Mouse (Mus musculus) lung, adult 2 months (tissue): Measurements from ENCODE around the gene Wwox. TPM values are rescaled to one million over a fixed set of nuclear protein-coding genes. Genes with fewer than 3 reads are reported as not detected.

Experiments
- DNase-seq: peaks from one replicate; pipeline ENCODE4 v3.0.0; 2022
- H3K4me1 ChIP-seq: fragments of 200-500 bp; 2 replicates; pipeline ENCODE4 v1.6.1; 2011; ENCODE audit warnings: low read length; ENCODE audit not compliant: control insufficient read depth, insufficient read depth
- H3K4me3 ChIP-seq: fragments of 200-500 bp; replicated peaks from 2 replicates; pipeline ENCODE3; 2011; ENCODE audit warnings: low read depth, mild to moderate bottlenecking, control low read depth, low read length; ENCODE audit errors: extremely low read depth
- CTCF ChIP-seq: fragments of 200-500 bp; IDR thresholded peaks from 2 replicates; pipeline ENCODE4 v1.5.1; 2011; ENCODE audit warnings: mild to moderate bottlenecking, low read length, control low read depth; ENCODE audit not compliant: insufficient read depth
- POLR2A ChIP-seq: fragments of 200-500 bp; IDR thresholded peaks from 2 replicates; pipeline ENCODE4 v1.6.1; 2011; ENCODE audit warnings: low read depth, mild to moderate bottlenecking, control low read depth, low read length, borderline replicate concordance; ENCODE audit errors: extremely low read depth
- WGBS: fragments of 180-500 bp; shearing (Covaris S2); methylation state at CpG from one replicate; pipeline ENCODE4 v1.1.7; 2018; 5-methylcytosine and 5-hydroxymethylcytosine counted together
- polyA plus RNA-seq: library from polyadenylated mRNA; depleted of rRNA; stranded (reverse); fragments of >200 nt; gene quantifications from 2 replicates; pipeline ENCODE4 v1.2.3, GENCODE M21; 2012

Wwox gene
- polyA plus RNA-seq, 1 experiment: 8.5 TPM

- no peaks in the 10 kb centered on the region for H3K4me1 ChIP-seq
- no peak overlapping the region for H3K4me3 ChIP-seq
- TF ChIP-seq POLR2A: no peak
- no peak for TF ChIP-seq CTCF
- DNase-seq: no peak
- WGBS: 58% methylated on average over 2 of the region's 2 CpGs
Observed at GRCm38 (mm10) chr8:115312371-115312770, 872.9 kb downstream of the Wwox start.

- H3K4me1 ChIP-seq: no peaks in the 10 kb centered on the region
- TF ChIP-seq POLR2A: no peak
- no peak for TF ChIP-seq CTCF
- H3K4me3 ChIP-seq: no peak overlapping the region
- 56% methylated on average over 5 of the region's 5 CpGs for WGBS
- DNase-seq: no peak
Observed at GRCm38 (mm10) chr8:115322501-115322900, 883.0 kb downstream of the Wwox start.

GRCm38 (mm10) chr8:115330671-115331070 lies 891.2 kb downstream of the Wwox start:
- H3K4me3 ChIP-seq: no peak overlapping the region
- TF ChIP-seq POLR2A: no peak
- TF ChIP-seq CTCF: no peak
- no peak for DNase-seq
- 83% methylated on average over 11 of the region's 11 CpGs for WGBS
- no peaks in the 10 kb centered on the region for H3K4me1 ChIP-seq

GRCm38 (mm10) chr8:115333972-115334371 lies 894.5 kb downstream of the Wwox start:
- no peaks in the 10 kb centered on the region for H3K4me1 ChIP-seq

GRCm38 (mm10) chr8:115336361-115336760 lies 896.9 kb downstream of the Wwox start:
- no peaks in the 10 kb centered on the region for H3K4me1 ChIP-seq
- WGBS: 82% methylated on average over 1 of the region's 1 CpGs
- TF ChIP-seq POLR2A (no peak), CTCF (no peak)
- DNase-seq: no peak
- no peak overlapping the region for H3K4me3 ChIP-seq

More at GRCm38 (mm10) chr8:115333972-115334371, 894.5 kb downstream of the Wwox start:
- no peak overlapping the region for H3K4me3 ChIP-seq
- WGBS: 80% methylated on average over 3 of the region's 3 CpGs
- DNase-seq: no peak
- TF ChIP-seq POLR2A (no peak), CTCF (no peak)

- no peak for DNase-seq
- H3K4me1 ChIP-seq: no peaks in the 10 kb centered on the region
- no peak overlapping the region for H3K4me3 ChIP-seq
- WGBS: 78% methylated on average over 6 of the region's 6 CpGs
- TF ChIP-seq POLR2A: no peak
- TF ChIP-seq CTCF: no peak
Observed at GRCm38 (mm10) chr8:115348704-115349103, 909.2 kb downstream of the Wwox start.

GRCm38 (mm10) chr8:115350707-115351106 lies 911.3 kb downstream of the Wwox start:
- Histone ChIP-seq H3K4me1 (no peaks in the 10 kb centered on the region), H3K4me3 (no peak overlapping the region)
- TF ChIP-seq POLR2A (no peak), CTCF (no peak)
- no peak for DNase-seq
- WGBS: 91% methylated on average over 6 of the region's 6 CpGs

GRCm38 (mm10) chr8:115357663-115358335 lies 918.3 kb downstream of the Wwox start:
- no peak for DNase-seq
- H3K4me1 ChIP-seq: no peaks in the 10 kb centered on the region
- TF ChIP-seq CTCF (no peak), POLR2A (no peak)
- H3K4me3 ChIP-seq: no peak overlapping the region
- 54% methylated on average over 16 of the region's 16 CpGs for WGBS

GRCm38 (mm10) chr8:115358481-115358880 lies 919.0 kb downstream of the Wwox start:
- no peak for DNase-seq
- Histone ChIP-seq H3K4me1 (no peaks in the 10 kb centered on the region), H3K4me3 (no peak overlapping the region)
- TF ChIP-seq POLR2A: no peak
- TF ChIP-seq CTCF: no peak
- 94% methylated on average over 11 of the region's 11 CpGs for WGBS

GRCm38 (mm10) chr8:115359701-115360100 lies 920.2 kb downstream of the Wwox start:
- DNase-seq: no peak
- Histone ChIP-seq H3K4me1 (no peaks in the 10 kb centered on the region), H3K4me3 (no peak overlapping the region)
- WGBS: 53% methylated on average over 12 of the region's 12 CpGs
- TF ChIP-seq CTCF (no peak), POLR2A (no peak)

GRCm38 (mm10) chr8:115362518-115362917 lies 923.1 kb downstream of the Wwox start:
- WGBS: 64% methylated on average over 7 of the region's 7 CpGs
- DNase-seq: no peak
- TF ChIP-seq POLR2A: no peak
- TF ChIP-seq CTCF: no peak
- Histone ChIP-seq H3K4me3 (no peak overlapping the region), H3K4me1 (no peaks in the 10 kb centered on the region)
